Mouse (Mus musculus) ES-Bruce4 (cell line): ENCODE results near the gene Gimap8.

Source experiments
- CTCF ChIP-seq: IDR thresholded peaks from one replicate; pipeline ENCODE4 v1.8.1; 2011; ENCODE audit warnings: low read depth, low read length
- POLR2A ChIP-seq: IDR thresholded peaks from one replicate; pipeline ENCODE4 v1.8.1; 2011; ENCODE audit warnings: low read length; ENCODE audit not compliant: insufficient read depth

GRCm38 (mm10) chr6:48628377-48628776, 18.7 kb upstream of the Gimap8 start:
- TF ChIP-seq CTCF = no peak
- TF ChIP-seq POLR2A = no peak
